Mouse (Mus musculus) C2C12 (cell line): Measurements from ENCODE around the gene Il3ra. TPM values are rescaled to one million over a fixed set of nuclear protein-coding genes. Genes with fewer than 3 reads are reported as not detected.

Experiments used
- H3K27me3 ChIP-seq: one replicate; pipeline ENCODE4 v1.6.1; 2011; ENCODE audit not compliant: control insufficient read depth, insufficient read depth, insufficient read length
- H3K36me3 ChIP-seq: one replicate; pipeline ENCODE4 v1.6.1; 2011; ENCODE audit not compliant: control insufficient read depth, insufficient read depth
- H3K4me3 ChIP-seq: one replicate; pipeline ENCODE4 v1.5.1; 2011; ENCODE audit warnings: mild to moderate bottlenecking, control low read depth; ENCODE audit not compliant: poor library complexity, insufficient read depth, severe bottlenecking
- H3K79me2 ChIP-seq: one replicate; pipeline ENCODE4 v1.6.1; 2011; ENCODE audit not compliant: control insufficient read depth, insufficient read depth
- H3K79me3 ChIP-seq: one replicate; pipeline ENCODE4 v1.6.1; 2011; ENCODE audit warnings: low read depth, control low read depth
- H3ac ChIP-seq: one replicate; pipeline ENCODE3; 2011; ENCODE audit warnings: low read depth; ENCODE audit not compliant: control insufficient read depth, insufficient read length
- CEBPB ChIP-seq: IDR thresholded peaks from one replicate; pipeline ENCODE4 v1.6.1; 2011; ENCODE audit warnings: low read depth, mild to moderate bottlenecking, control low read depth, moderate library complexity
- CTCF ChIP-seq: IDR thresholded peaks from one replicate; pipeline ENCODE4 v1.5.1; 2011; ENCODE audit not compliant: control insufficient read depth, insufficient read depth, insufficient read length
- FOSL1 ChIP-seq: IDR thresholded peaks from one replicate; pipeline ENCODE4 v1.8.0; 2011; ENCODE audit warnings: mild to moderate bottlenecking, low read length; ENCODE audit not compliant: poor library complexity, insufficient read depth, severe bottlenecking
- MAX ChIP-seq: IDR thresholded peaks from one replicate; pipeline ENCODE4 v1.6.1; 2011; ENCODE audit warnings: mild to moderate bottlenecking, control low read depth
- MYOD1 ChIP-seq: IDR thresholded peaks from one replicate; pipeline ENCODE4 v1.6.1; 2011; ENCODE audit warnings: low read depth; ENCODE audit not compliant: control insufficient read depth, insufficient read length
- MYOG ChIP-seq: IDR thresholded peaks from one replicate; pipeline ENCODE4 v1.6.1; 2011; ENCODE audit not compliant: control insufficient read depth, insufficient read length; ENCODE audit errors: extremely low read depth
- USF1 ChIP-seq: IDR thresholded peaks from one replicate; pipeline ENCODE4 v1.6.1; 2011; ENCODE audit warnings: low read depth, mild to moderate bottlenecking, control low read depth, moderate library complexity
- polyA plus RNA-seq: library from polyadenylated mRNA; unstranded; fragments of >200 nt; fragmentation: generic; extraction: Trizol; gene quantifications from one replicate; pipeline ENCODE4 v1.2.1, GENCODE M21; 2012; ENCODE audit warnings: missing spikeins

Gene Il3ra
- polyA plus RNA-seq, 1 experiment, result 22.8 TPM

GRCm38 (mm10) chr14:14347151-14347835, 1.2 kb downstream of the Il3ra start:
- Histone ChIP-seq H3K79me2 (no peaks in the 10 kb centered on the region), H3K4me3 (no peak overlapping the region), H3K27me3 (no peaks in the 10 kb centered on the region), H3K36me3 (no peaks in the 10 kb centered on the region), H3K79me3 (no peaks in the 10 kb centered on the region), H3ac (no peak overlapping the region)
- TF ChIP-seq FOSL1 (no peak), USF1 (no peak), CTCF (no peak), MYOD1 (no peak)

DNA sequence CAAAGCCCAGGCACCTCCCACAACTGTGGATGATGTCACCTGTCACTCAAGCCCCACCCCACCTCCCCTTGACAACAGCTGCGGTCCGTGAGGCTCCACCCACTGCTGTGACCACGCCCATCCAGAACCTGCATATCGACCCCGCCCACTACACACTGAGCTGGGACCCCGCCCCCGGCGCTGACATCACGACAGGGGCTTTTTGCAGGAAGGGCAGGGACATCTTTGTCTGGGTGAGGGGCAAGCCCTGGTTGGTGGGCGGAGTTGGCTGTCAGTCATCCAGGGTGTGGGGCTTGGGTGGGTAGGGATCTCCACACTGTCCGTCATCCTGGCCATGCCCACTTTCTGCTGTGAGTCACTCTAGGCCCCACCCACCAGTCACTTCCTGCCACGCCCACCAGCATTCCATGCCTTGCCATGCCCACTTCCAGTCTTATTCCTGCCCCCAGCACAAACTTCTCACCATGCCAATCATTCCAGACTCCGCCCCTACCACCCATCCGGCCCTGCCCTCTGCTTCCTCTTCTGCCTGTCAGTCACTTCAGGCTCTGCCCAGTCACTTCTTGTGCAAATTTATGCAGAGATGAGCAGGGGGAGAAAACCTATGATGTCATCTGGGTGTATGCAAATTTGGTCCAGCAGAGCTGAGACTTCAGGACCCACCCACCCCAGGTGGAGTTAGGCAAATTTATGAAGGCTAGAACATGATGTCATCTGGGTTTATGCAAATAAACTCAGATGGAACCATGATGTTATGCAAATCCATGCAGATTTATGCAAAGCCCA, 2.0 kb downstream of the Il3ra start:
- Histone ChIP-seq H3K27me3 (no peaks in the 10 kb centered on the region), H3K79me2 (no peaks in the 10 kb centered on the region), H3K79me3 (no peaks in the 10 kb centered on the region), H3ac (no peak overlapping the region), H3K36me3 (no peaks in the 10 kb centered on the region), H3K4me3 (no peak overlapping the region)
- no peak for TF ChIP-seq MAX
- peak; percentile 5 for TF ChIP-seq MYOD1
- TF ChIP-seq MYOG, result no peak
- no peak for TF ChIP-seq CTCF

- no peaks in the 10 kb centered on the region for H3K79me2 ChIP-seq
Observed at GRCm38 (mm10) chr14:14348674-14349401, 2.8 kb downstream of the Il3ra start.

DNA sequence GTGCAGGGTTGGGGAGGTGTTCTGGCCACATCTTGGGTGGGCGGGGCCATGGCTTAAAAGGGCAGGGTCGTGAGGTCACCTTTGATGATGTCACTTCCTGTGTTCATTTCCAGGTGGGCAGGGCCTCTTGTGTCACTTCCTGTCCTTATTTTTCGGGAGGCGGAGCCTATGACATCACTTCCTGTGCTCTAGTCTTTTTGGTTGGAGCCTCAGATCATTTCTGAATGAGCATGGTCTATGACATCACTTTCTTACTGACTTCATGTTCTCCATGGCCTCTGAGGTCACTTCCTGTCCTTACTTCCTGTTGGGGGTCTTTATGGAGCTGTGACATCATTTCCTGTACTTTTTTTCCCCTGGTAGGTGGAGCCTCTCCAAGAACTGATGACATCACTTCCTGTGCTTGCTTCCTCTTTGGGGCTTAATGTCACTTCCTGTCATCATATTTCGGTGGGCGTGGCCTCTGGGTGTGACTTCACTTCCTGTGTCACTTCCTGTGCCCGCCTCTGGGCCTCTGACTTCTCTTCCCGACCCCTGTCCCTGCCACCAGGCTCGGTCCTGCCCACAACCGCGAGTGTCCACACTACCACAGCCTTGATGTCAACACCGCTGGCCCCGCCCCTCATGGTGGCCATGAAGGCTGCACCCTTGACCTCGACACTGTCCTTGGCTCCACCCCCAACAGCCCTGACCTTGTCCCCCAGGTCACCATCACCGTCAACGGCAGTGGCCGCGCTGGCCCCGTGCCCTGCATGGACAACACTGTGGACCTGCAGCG, 3.6 kb downstream of the Il3ra start:
- Histone ChIP-seq H3K36me3 (no peaks in the 10 kb centered on the region), H3K79me3 (no peaks in the 10 kb centered on the region), H3ac (no peak overlapping the region), H3K27me3 (no peaks in the 10 kb centered on the region), H3K4me3 (no peak overlapping the region), H3K79me2 (no peaks in the 10 kb centered on the region)
- TF ChIP-seq USF1, result no peak
- no peak for TF ChIP-seq FOSL1
- TF ChIP-seq CTCF, result no peak
- no peak for TF ChIP-seq MYOD1
- no peak for TF ChIP-seq MYOG
- no peak for TF ChIP-seq MAX
- TF ChIP-seq CEBPB, result no peak

More at GRCm38 (mm10) chr14:14348674-14349401, 2.8 kb downstream of the Il3ra start:
- H3ac ChIP-seq, result no peak overlapping the region
- TF ChIP-seq MYOG, result no peak
- TF ChIP-seq MAX, result no peak
- TF ChIP-seq MYOD1, result no peak
- TF ChIP-seq CEBPB, result no peak
- TF ChIP-seq CTCF, result no peak
- no peak for TF ChIP-seq FOSL1
- no peak for TF ChIP-seq USF1
- no peaks in the 10 kb centered on the region for H3K36me3 ChIP-seq
- no peak overlapping the region for H3K4me3 ChIP-seq
- no peaks in the 10 kb centered on the region for H3K27me3 ChIP-seq
- H3K79me3 ChIP-seq, result no peaks in the 10 kb centered on the region

GRCm38 (mm10) chr14:14350263-14351147, 4.4 kb downstream of the Il3ra start:
- H3K36me3 ChIP-seq, result no peaks in the 10 kb centered on the region
- TF ChIP-seq MYOD1 (no peak), CTCF (no peak), FOSL1 (no peak), MYOG (no peak), USF1 (no peak), MAX (no peak), CEBPB (no peak)

More at GRCm38 (mm10) chr14:14350263-14351147, 4.4 kb downstream of the Il3ra start:
- Histone ChIP-seq H3K79me3 (no peaks in the 10 kb centered on the region), H3K4me3 (no peak overlapping the region), H3K79me2 (no peaks in the 10 kb centered on the region), H3K27me3 (no peaks in the 10 kb centered on the region), H3ac (no peak overlapping the region)
